Mouse (Mus musculus) hematopoietic multipotent progenitor cell, adult 10-12 weeks (in vitro differentiated cells): ENCODE results near the gene Zfp28. TPM values are rescaled to one million over a fixed set of nuclear protein-coding genes. Genes with fewer than 3 reads are reported as not detected.

Experiments used
- polyA plus RNA-seq: library from polyadenylated mRNA; stranded (reverse); fragments of >175 nt; gene quantifications from 2 replicates; pipeline ENCODE4 v1.2.3, GENCODE M21; 2012; ENCODE audit warnings: low replicate concordance

Zfp28 gene
- 1.2 and 1.6 TPM in 2 replicates for polyA plus RNA-seq

DNA sequence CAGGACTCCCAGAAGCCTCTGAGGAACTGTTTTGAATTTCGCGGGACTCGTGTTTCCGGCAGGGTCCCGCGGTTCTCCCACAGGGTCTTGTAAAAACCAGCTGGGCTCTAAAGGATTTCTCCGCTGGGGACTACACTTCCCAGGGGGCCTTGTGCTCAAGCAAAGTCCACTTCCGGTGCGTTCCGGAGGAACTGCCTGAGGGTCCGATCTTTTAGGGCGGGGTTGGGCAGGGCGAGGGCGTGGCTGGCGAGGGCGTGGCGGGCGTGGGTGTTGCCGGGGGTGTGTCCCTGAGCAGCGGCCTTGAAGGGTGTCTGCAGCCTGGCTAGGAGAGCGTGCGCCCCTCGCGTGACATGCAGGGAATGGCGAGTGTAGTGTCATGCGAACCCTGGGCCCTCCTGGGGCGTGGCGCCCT, at the start of gene Zfp28:
Gene Zfp28 (plus strand): TSS at position 252 of the 412 bp plus-strand sequence.

GRCm38 (mm10) chr7:6343501-6344071, 39.5 kb upstream of the Zfp28 start, which contains the start of gene Gm3854:
TSS of gene Gm3854 (plus strand) at chr7:6343759.

GRCm38 (mm10) chr7:6363047-6363488, 20.0 kb upstream of the Zfp28 start, which contains the start of gene Zfp78:
TSS of gene Zfp78 (plus strand) at chr7:6363280.

DNA sequence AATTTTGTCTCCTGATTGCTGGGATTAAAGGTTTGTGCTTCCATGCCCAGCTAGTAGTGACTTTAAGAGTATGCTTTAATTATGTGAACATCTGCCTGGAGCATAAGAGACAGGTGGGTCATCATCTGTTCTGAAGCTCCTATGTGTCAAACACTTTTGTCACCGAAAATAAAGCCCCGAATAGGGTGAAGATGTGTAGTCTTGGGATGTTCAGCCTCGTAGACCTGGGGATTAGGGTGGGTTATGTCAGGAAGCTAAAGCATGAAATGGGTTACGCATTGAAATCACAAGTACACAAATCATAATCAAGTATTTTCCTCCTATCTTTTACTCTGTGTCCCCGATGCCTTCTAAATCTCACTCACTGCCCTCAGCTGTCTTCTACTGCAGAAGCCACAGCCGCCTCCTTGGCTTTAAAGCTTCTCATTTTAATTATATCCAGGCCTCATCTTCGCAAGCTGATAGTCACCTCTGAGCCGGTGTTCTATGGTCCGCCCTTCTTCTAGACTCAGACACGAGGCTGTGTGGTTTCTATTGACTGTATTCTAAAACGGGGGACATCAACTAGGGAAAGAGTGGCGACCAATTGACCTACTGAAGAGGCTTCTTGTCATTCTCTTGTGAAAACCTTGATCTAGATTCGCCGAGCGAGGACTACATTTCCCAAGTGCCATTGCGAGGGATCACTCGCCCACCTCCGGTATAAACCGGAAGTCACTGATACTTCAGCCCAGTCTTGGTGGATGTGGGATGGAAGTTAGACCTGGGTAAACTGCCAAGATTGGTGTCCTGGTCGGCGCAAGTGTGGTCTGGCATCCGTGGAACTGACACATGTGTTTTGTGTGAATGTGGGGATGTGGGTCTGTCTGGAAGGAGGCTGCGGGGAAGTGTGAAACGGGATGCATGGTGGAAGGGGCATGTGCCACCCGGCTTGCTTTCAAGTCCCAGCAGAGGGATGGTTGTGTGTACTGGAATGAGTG, 15.2 kb downstream of the Zfp28 start, which contains the start of gene Smim17:
Gene Smim17 (plus strand): TSS at position 720 of the 980 bp plus-strand sequence.

GRCm38 (mm10) chr7:6410043-6410442, 26.9 kb downstream of the Zfp28 start, which contains the start of gene Gm20715:
TSS of gene Gm20715 (plus strand) at chr7:6410277.

GRCm38 (mm10) chr7:6438388-6438787, 55.3 kb downstream of the Zfp28 start, which contains the start of gene Olfr1344:
TSS of gene Olfr1344 (plus strand) at chr7:6438688.

Other genes with a start within 250 kb of the Zfp28 start
- 42.9 and 67.6 TPM in 2 replicates for gene Zfp787, start 227.3 kb upstream of the Zfp28 start, polyA plus RNA-seq
- 42.4 and 58.2 TPM in 2 replicates for gene Zfp444, start 211.1 kb upstream of the Zfp28 start, polyA plus RNA-seq
- not detected in 2 replicates for gene Galp, start 186.2 kb upstream of the Zfp28 start, polyA plus RNA-seq
- not detected in 2 replicates for gene Zscan5b, start 161.0 kb upstream of the Zfp28 start, polyA plus RNA-seq
- not detected in 2 replicates for gene Epp13, start 130.6 kb upstream of the Zfp28 start, polyA plus RNA-seq
- gene Zfp667, start 96.7 kb upstream of the Zfp28 start, polyA plus RNA-seq = 0.10 and 0.88 TPM in 2 replicates
- gene Zfp583, start 52.0 kb upstream of the Zfp28 start, polyA plus RNA-seq = 1.8 TPM in 2 replicates
- 0.07 and 0.08 TPM in 2 replicates for gene Gm3854, start 39.5 kb upstream of the Zfp28 start, polyA plus RNA-seq
- gene Zfp78, start 20.0 kb upstream of the Zfp28 start, polyA plus RNA-seq = 0.30 and 0.37 TPM in 2 replicates
- not detected in 2 replicates for gene Smim17, start 15.4 kb downstream of the Zfp28 start, polyA plus RNA-seq
- not detected in 2 replicates for gene Gm20715, start 27.0 kb downstream of the Zfp28 start, polyA plus RNA-seq
- 0.26 TPM in 1 of 2 replicates, not detected in the other for gene Olfr1344, start 55.4 kb downstream of the Zfp28 start, polyA plus RNA-seq
- gene Olfr1336, start 72.9 kb downstream of the Zfp28 start, polyA plus RNA-seq = not detected in 2 replicates
- not detected in 2 replicates for gene Olfr1346, start 83.8 kb downstream of the Zfp28 start, polyA plus RNA-seq
- gene Olfr5, start 103.6 kb downstream of the Zfp28 start, polyA plus RNA-seq = not detected in 2 replicates
- gene Olfr1347, start 116.5 kb downstream of the Zfp28 start, polyA plus RNA-seq = not detected in 2 replicates
- not detected in 2 replicates for gene Olfr1348, start 125.5 kb downstream of the Zfp28 start, polyA plus RNA-seq
- gene Olfr1349, start 139.7 kb downstream of the Zfp28 start, polyA plus RNA-seq = not detected in 2 replicates
- gene Olfr1350, start 181.5 kb downstream of the Zfp28 start, polyA plus RNA-seq = not detected in 2 replicates